Mouse (Mus musculus) thymus, adult 2 months (tissue): Measurements from ENCODE around the gene Tstd2.

Experiments
- CTCF ChIP-seq: fragments of 200-500 bp; IDR thresholded peaks from 2 replicates; pipeline ENCODE4 v1.5.1; 2012; ENCODE audit warnings: mild to moderate bottlenecking, control low read depth, low read length, moderate library complexity, borderline replicate concordance; ENCODE audit not compliant: control insufficient read depth, poor library complexity, insufficient read depth; ENCODE audit errors: extremely low read depth
- POLR2A ChIP-seq: fragments of 200-500 bp; IDR thresholded peaks from 2 replicates; pipeline ENCODE4 v1.6.1; 2012; ENCODE audit warnings: mild to moderate bottlenecking, low read length, control low read depth, moderate library complexity; ENCODE audit not compliant: control insufficient read depth, poor library complexity, insufficient read depth; ENCODE audit errors: extremely low read depth

- no peak for TF ChIP-seq CTCF
- no peak for TF ChIP-seq POLR2A
Observed at GRCm38 (mm10) chr4:46080261-46080660, 58.2 kb downstream of the Tstd2 start.
